In genomic region chr7:127823236-127824171, GRCm38 (mm10) we compare ENCODE assay signal across 8 mouse cellular contexts. TPM values are rescaled to one million over a fixed set of nuclear protein-coding genes. Genes with fewer than 3 reads are reported as not detected.
A peak's percentile ranks its signal among the peaks of the same experiment; 100 is the strongest.
DNase-seq lines count a peak whose midpoint lies in the region; ATAC-seq lines count a peak whose summit lies in the region.

No protein-coding gene starts in this region.

- H3K36me3 ChIP-seq in kidney, embryonic 14.5 days (ENCODE audit: control insufficient read depth, insufficient read depth, low read length): no peaks in the 10 kb centered on the region
- no peaks in the 10 kb centered on the region for H3K36me3 ChIP-seq in hindbrain, embryonic 10.5 days
- no peaks in the 10 kb centered on the region for H3K36me3 ChIP-seq in midbrain, embryonic 13.5 days

- WGBS in kidney, embryonic 14.5 days: 66% methylated on average over 11 of the region's 11 CpGs
- 62% methylated on average over 11 of the region's 11 CpGs for WGBS in hindbrain, embryonic 10.5 days
- WGBS in midbrain, embryonic 13.5 days: 63% methylated on average over 11 of the region's 11 CpGs

- ATAC-seq in kidney, embryonic 14.5 days (ENCODE audit: low FRiP score, low TSS enrichment): peak; percentile 18
- peak; percentile 68 for ATAC-seq in midbrain, embryonic 13.5 days

- H3K4me1 ChIP-seq in kidney, embryonic 14.5 days (ENCODE audit: control insufficient read depth, insufficient read depth, low read length): peaks cover 27% of the 10 kb centered on the region; the same call in 1 of the 2 replicates
- H3K4me1 ChIP-seq in hindbrain, embryonic 10.5 days (replicated peaks): peaks cover 42% of the 10 kb centered on the region
- peaks cover 34% of the 10 kb centered on the region for H3K4me1 ChIP-seq in midbrain, embryonic 13.5 days (replicated peaks)

- H3K27ac ChIP-seq in kidney, embryonic 14.5 days (ENCODE audit: low read depth, low read length): no peak overlapping the region
- H3K27ac ChIP-seq in hindbrain, embryonic 10.5 days: peak overlapping the region; percentile 93
- peak overlapping the region; percentile 90 for H3K27ac ChIP-seq in midbrain, embryonic 13.5 days

- H3K4me2 ChIP-seq in kidney, embryonic 14.5 days (replicated peaks; ENCODE audit: low read depth, low read length): peak overlapping the region; percentile 82
- H3K4me2 ChIP-seq in midbrain, embryonic 13.5 days (replicated peaks): peak overlapping the region; percentile 72

- peak overlapping the region; percentile 66 for H3K4me3 ChIP-seq in kidney, embryonic 14.5 days (ENCODE audit: low read length)
- peak overlapping the region; percentile 90 for H3K4me3 ChIP-seq in hindbrain, embryonic 10.5 days
- H3K4me3 ChIP-seq in midbrain, embryonic 13.5 days (replicated peaks): peak overlapping the region; percentile 74

- DNase-seq in kidney, postnatal 14 days: no peak
- peak; percentile 78 for DNase-seq in cerebellum, adult 9-10 months
- no peak for DNase-seq in hindbrain, embryonic 10.5 days (ENCODE audit: low spot score)
- DNase-seq in frontal cortex, postnatal 14 days (ENCODE audit: low spot score in 2 of 2): no peak
- no peak for DNase-seq in thymus, postnatal 4 days
- DNase-seq in kidney, adult 8-10 months: no peak

- peak overlapping the region; percentile 78 for H3K9ac ChIP-seq in kidney, embryonic 14.5 days (ENCODE audit: low read depth, low read length)
- peak overlapping the region; percentile 88 for H3K9ac ChIP-seq in midbrain, embryonic 13.5 days (replicated peaks)

- no peaks in the 10 kb centered on the region for H3K9me3 ChIP-seq in kidney, embryonic 14.5 days (ENCODE audit: control insufficient read depth, low read length)
- H3K9me3 ChIP-seq in hindbrain, embryonic 10.5 days: no peaks in the 10 kb centered on the region
- no peaks in the 10 kb centered on the region for H3K9me3 ChIP-seq in midbrain, embryonic 13.5 days

- no peaks in the 10 kb centered on the region for H3K27me3 ChIP-seq in kidney, embryonic 14.5 days (ENCODE audit: control insufficient read depth, insufficient read depth, low read length)
- H3K27me3 ChIP-seq in hindbrain, embryonic 10.5 days (ENCODE audit: insufficient read depth, poor library complexity, severe bottlenecking): 0 out of 2 replicates have a peak, but pooled peaks cover 3% of the 10 kb centered on the region
- H3K27me3 ChIP-seq in midbrain, embryonic 13.5 days: no peaks in the 10 kb centered on the region

RNA-seq across cellular contexts. Expression of gene Stx4a, which starts 0.6 kb away (rescaled TPM):
- polyA plus RNA-seq in kidney, embryonic 14.5 days (2014; fragmentation: Nextera tagmentation; extraction: Ambion mirVana): 22.1 and 34.3 TPM in 2 replicates
- polyA plus RNA-seq in hindbrain, embryonic 10.5 days (2016; fragmentation: Nextera tagmentation; extraction: Ambion mirVana): 15.2 and 21.6 TPM in 2 replicates
- 15.6 and 24.1 TPM in 2 replicates for polyA plus RNA-seq in midbrain, embryonic 13.5 days (2015; fragmentation: Nextera tagmentation; extraction: Ambion mirVana)

RNA-seq across cellular contexts. Expression of gene Stx1b, which starts 0.8 kb away (rescaled TPM):
- polyA plus RNA-seq in kidney, embryonic 14.5 days (2014; fragmentation: Nextera tagmentation; extraction: Ambion mirVana): 2.6 and 4.4 TPM in 2 replicates
- 5.0 and 8.5 TPM in 2 replicates for polyA plus RNA-seq in hindbrain, embryonic 10.5 days (2016; fragmentation: Nextera tagmentation; extraction: Ambion mirVana)
- polyA plus RNA-seq in midbrain, embryonic 13.5 days (2015; fragmentation: Nextera tagmentation; extraction: Ambion mirVana): 33.3 and 34.2 TPM in 2 replicates

RNA-seq across cellular contexts. Expression of gene Hsd3b7, which starts 23.1 kb away (rescaled TPM):
- 18.0 and 18.7 TPM in 2 replicates for polyA plus RNA-seq in kidney, embryonic 14.5 days (2014; fragmentation: Nextera tagmentation; extraction: Ambion mirVana)
- polyA plus RNA-seq in hindbrain, embryonic 10.5 days (2016; fragmentation: Nextera tagmentation; extraction: Ambion mirVana): 7.4 and 7.8 TPM in 2 replicates
- polyA plus RNA-seq in midbrain, embryonic 13.5 days (2015; fragmentation: Nextera tagmentation; extraction: Ambion mirVana): 8.6 and 9.2 TPM in 2 replicates

RNA-seq across cellular contexts. Expression of gene Gm49388, which starts 38.1 kb away (rescaled TPM):
- polyA plus RNA-seq in kidney, embryonic 14.5 days (2014; fragmentation: Nextera tagmentation; extraction: Ambion mirVana): not detected in 2 replicates
- not detected in 2 replicates for polyA plus RNA-seq in hindbrain, embryonic 10.5 days (2016; fragmentation: Nextera tagmentation; extraction: Ambion mirVana)
- polyA plus RNA-seq in midbrain, embryonic 13.5 days (2015; fragmentation: Nextera tagmentation; extraction: Ambion mirVana): not detected in 2 replicates

RNA-seq across cellular contexts. Expression of gene Setd1a, which starts 47.0 kb away (rescaled TPM):
- polyA plus RNA-seq in kidney, embryonic 14.5 days (2014; fragmentation: Nextera tagmentation; extraction: Ambion mirVana): 32.6 and 34.7 TPM in 2 replicates
- polyA plus RNA-seq in hindbrain, embryonic 10.5 days (2016; fragmentation: Nextera tagmentation; extraction: Ambion mirVana): 16.5 and 18.7 TPM in 2 replicates
- 19.7 and 22.7 TPM in 2 replicates for polyA plus RNA-seq in midbrain, embryonic 13.5 days (2015; fragmentation: Nextera tagmentation; extraction: Ambion mirVana)
